Mouse (Mus musculus) heart, embryonic 14.5 days (tissue): ENCODE data around the gene Lrfn4. TPM values are rescaled to one million over a fixed set of nuclear protein-coding genes. Genes with fewer than 3 reads are reported as not detected.

Source experiments
- ATAC-seq: fragments of 200-750 bp; cut with Nextera tagmentation; 2 replicates; pipeline ENCODE4 v1.8.0; 2017; ENCODE audit warnings: low read depth, moderate TSS enrichment; ENCODE audit not compliant: insufficient number of reproducible peaks, insufficient read depth, low FRiP score
- H3K27ac ChIP-seq, 2 experiments: fragments of 200-500 bp in 1 of 2; fragments of 300-500 bp in 1 of 2; sonication (generic) in 1 of 2; replicated peaks in 1 of 2; 2 replicates each; pipeline ENCODE4 v1.5.1; 2012 to 2014; ENCODE audit warnings: low read depth in 2 of 2, low read length in 2 of 2, control low read depth in 1 of 2, mild to moderate bottlenecking in 1 of 2, mixed read lengths in 1 of 2; ENCODE audit not compliant: control insufficient read depth in 1 of 2, insufficient read depth in 1 of 2
- H3K27me3 ChIP-seq: fragments of 300-500 bp; sonication (generic); 2 replicates; pipeline ENCODE4 v1.6.1; 2014; ENCODE audit warnings: mild to moderate bottlenecking, low read length, control low read depth; ENCODE audit not compliant: control insufficient read depth, insufficient read depth
- H3K36me3 ChIP-seq: fragments of 300-500 bp; sonication (generic); 2 replicates; pipeline ENCODE4 v1.6.1; 2014; ENCODE audit warnings: mild to moderate bottlenecking, control low read depth, low read length, mixed read lengths; ENCODE audit not compliant: control insufficient read depth, insufficient read depth
- H3K4me1 ChIP-seq, 2 experiments: fragments of 200-500 bp in 1 of 2; fragments of 300-500 bp in 1 of 2; sonication (generic) in 1 of 2; 2 replicates each; pipeline ENCODE4 v1.6.1; 2012 to 2014; ENCODE audit warnings: low read length in 2 of 2, control low read depth in 1 of 2, mixed read lengths in 1 of 2; ENCODE audit not compliant: control insufficient read depth in 2 of 2, insufficient read depth in 2 of 2
- H3K4me2 ChIP-seq: fragments of 300-500 bp; sonication (generic); 2 replicates; pipeline ENCODE4 v1.6.1; 2014; ENCODE audit warnings: mild to moderate bottlenecking, low read length
- H3K4me3 ChIP-seq, 2 experiments: fragments of 200-500 bp in 1 of 2; fragments of 300-500 bp in 1 of 2; sonication (generic) in 1 of 2; 2 replicates each; pipeline ENCODE4 v1.5.1; 2012 to 2014; ENCODE audit warnings: low read length in 2 of 2, mild to moderate bottlenecking in 2 of 2, control low read depth in 1 of 2, low read depth in 1 of 2, moderate library complexity in 1 of 2; ENCODE audit not compliant: control insufficient read depth in 1 of 2, insufficient read depth in 1 of 2
- H3K9ac ChIP-seq: fragments of 300-500 bp; sonication (generic); 2 replicates; pipeline ENCODE4 v1.6.1; 2014; ENCODE audit warnings: mild to moderate bottlenecking, low read length
- H3K9me3 ChIP-seq: fragments of 300-500 bp; sonication (generic); 2 replicates; pipeline ENCODE4 v1.6.1; 2016; ENCODE audit warnings: low read length, control low read depth; ENCODE audit not compliant: control insufficient read depth
- WGBS: fragments of 180-500 bp; shearing (Covaris S2); extraction: QIAGEN DNeasy Blood & Tissue Kit; methylation state at CpG from one replicate; pipeline ENCODE4 v1.1.7; 2014; 5-methylcytosine and 5-hydroxymethylcytosine counted together
- microRNA-seq: library from miRNA; unstranded; fragments of <30 nt; microRNA quantifications from one replicate; pipeline ENCODE4, GENCODE M21; 2016
- polyA plus RNA-seq: library from polyadenylated mRNA; unstranded; fragments of >200 nt; fragmentation: Nextera tagmentation; extraction: Ambion mirVana; gene quantifications from 2 replicates; pipeline ENCODE4 v1.2.1, GENCODE M21; 2014

Gene Lrfn4
- polyA plus RNA-seq, 1 experiment from 2014 or later: 6.1 TPM

DNA sequence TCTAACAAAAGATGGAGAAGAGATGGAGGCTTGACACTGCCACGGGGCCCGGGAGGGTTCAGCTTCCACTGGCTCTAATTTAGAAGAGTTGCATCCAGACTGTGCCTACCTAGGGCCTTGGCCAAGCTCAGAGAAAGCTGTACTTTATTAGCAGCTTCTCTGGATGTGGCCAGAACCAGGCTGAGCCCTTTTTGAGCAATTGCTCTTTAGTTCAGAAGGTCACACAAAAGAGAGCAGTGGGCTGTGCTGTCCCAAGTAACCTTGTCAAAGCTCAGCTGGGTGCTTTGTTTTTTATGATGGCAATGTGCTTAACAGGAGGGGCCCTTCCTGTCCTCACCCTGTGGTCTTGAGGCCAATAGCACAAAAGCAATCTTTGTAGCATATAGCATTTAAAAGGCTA lies 47.8 kb downstream of the Lrfn4 start:
- H3K9ac ChIP-seq: no peak overlapping the region
- H3K4me1 ChIP-seq: peaks cover 7 to 10% of the 10 kb centered on the region in 2 experiments; a peak in 3 of 4 replicates
- H3K4me3 ChIP-seq: no peak overlapping the region
- H3K9me3 ChIP-seq: no peaks in the 10 kb centered on the region
- H3K27me3 ChIP-seq: no peaks in the 10 kb centered on the region
- no peak for ATAC-seq
- H3K27ac ChIP-seq: no peak overlapping the region
- no peak overlapping the region for H3K4me2 ChIP-seq
- H3K36me3 ChIP-seq: no peaks in the 10 kb centered on the region
- 62% methylated on average over 2 of the region's 2 CpGs for WGBS

GRCm38 (mm10) chr19:4566880-4567279 lies 48.6 kb downstream of the Lrfn4 start:
- peaks cover 7 to 10% of the 10 kb centered on the region in 2 experiments; a peak in 3 of 4 replicates for H3K4me1 ChIP-seq
- H3K36me3 ChIP-seq: no peaks in the 10 kb centered on the region
- no peak overlapping the region for H3K4me3 ChIP-seq
- no peak for ATAC-seq
- H3K27me3 ChIP-seq: no peaks in the 10 kb centered on the region
- 77% methylated on average over 2 of the region's 2 CpGs for WGBS
- no peaks in the 10 kb centered on the region for H3K9me3 ChIP-seq
- no peak overlapping the region for H3K27ac ChIP-seq
- no peak overlapping the region for H3K4me2 ChIP-seq
- H3K9ac ChIP-seq: no peak overlapping the region

GRCm38 (mm10) chr19:4565678-4566077 lies 49.8 kb downstream of the Lrfn4 start:
- H3K4me1 ChIP-seq: peaks cover 7 to 10% of the 10 kb centered on the region in 2 experiments; a peak in 3 of 4 replicates
- H3K4me3 ChIP-seq: no peak overlapping the region
- no peak overlapping the region for H3K27ac ChIP-seq
- no peaks in the 10 kb centered on the region for H3K36me3 ChIP-seq
- H3K27me3 ChIP-seq: no peaks in the 10 kb centered on the region
- no peaks in the 10 kb centered on the region for H3K9me3 ChIP-seq
- H3K4me2 ChIP-seq: no peak overlapping the region
- no peak for ATAC-seq
- WGBS: 90% methylated on average over 5 of the region's 5 CpGs
- no peak overlapping the region for H3K9ac ChIP-seq

Small RNA genes within 50 kb of the gene (microRNA-seq; reads per million reads assigned to microRNA genes)
- not detected for gene Mir6986

Other genes with a start within 250 kb of the Lrfn4 start
- gene Kdm2a, start 217.4 kb downstream of the Lrfn4 start, polyA plus RNA-seq: 35.7 and 42.7 TPM in 2 replicates
- gene Rhod, start 176.2 kb downstream of the Lrfn4 start, polyA plus RNA-seq: 20.0 and 24.0 TPM in 2 replicates
- gene Syt12, start 138.2 kb downstream of the Lrfn4 start, polyA plus RNA-seq: 0.88 and 0.95 TPM in 2 replicates
- gene 2010003K11Rik, start 117.1 kb downstream of the Lrfn4 start, polyA plus RNA-seq: not detected in 2 replicates
- 8.2 and 8.7 TPM in 2 replicates for gene Pcx, start 105.2 kb downstream of the Lrfn4 start, polyA plus RNA-seq
- gene Rce1, start 10.0 kb upstream of the Lrfn4 start, polyA plus RNA-seq: 35.8 and 38.5 TPM in 2 replicates
- gene Gm960, start 83.0 kb upstream of the Lrfn4 start, polyA plus RNA-seq: 1.1 TPM in 2 replicates
- 0.24 and 0.27 TPM in 2 replicates for gene Sptbn2, start 95.5 kb upstream of the Lrfn4 start, polyA plus RNA-seq
- 34.1 and 35.2 TPM in 2 replicates for gene Rbm4b, start 140.8 kb upstream of the Lrfn4 start, polyA plus RNA-seq
- gene Rbm4, start 178.2 kb upstream of the Lrfn4 start, polyA plus RNA-seq: 55.9 and 63.1 TPM in 2 replicates
- gene Gm21992, start 195.9 kb upstream of the Lrfn4 start, polyA plus RNA-seq: 20.9 and 24.4 TPM in 2 replicates
- gene Rbm14, start 196.0 kb upstream of the Lrfn4 start, polyA plus RNA-seq: 41.5 and 42.6 TPM in 2 replicates
- gene Ccs, start 223.7 kb upstream of the Lrfn4 start, polyA plus RNA-seq: 38.8 and 39.0 TPM in 2 replicates
- gene Ccdc87, start 223.7 kb upstream of the Lrfn4 start, polyA plus RNA-seq: not detected in 2 replicates
- gene Ctsf, start 239.5 kb upstream of the Lrfn4 start, polyA plus RNA-seq: 36.9 and 39.2 TPM in 2 replicates